Mouse (Mus musculus): Measurements from ENCODE around the gene Sdad1. TPM values are rescaled to one million over a fixed set of nuclear protein-coding genes. Genes with fewer than 3 reads are reported as not detected.

Gene Sdad1
- polyA plus RNA-seq, 1 experiment from 2014 or later = 59.4 TPM

- no peaks in the 10 kb centered on the region for H3K4me1 ChIP-seq
- no peaks in the 10 kb centered on the region for H3K9me3 ChIP-seq
- H3K27me3 ChIP-seq (ENCODE audit: poor library complexity, severe bottlenecking) = no peaks in the 10 kb centered on the region
- no peak for DNase-seq (ENCODE audit: extremely low spot score, low spot score)
- 90% methylated on average over 12 of the region's 12 CpGs for WGBS
- no peak overlapping the region for H3K4me3 ChIP-seq
- no peak overlapping the region for H3K27ac ChIP-seq
- no peaks in the 10 kb centered on the region for H3K36me3 ChIP-seq (replicated peaks)
Measured at GRCm38 (mm10) chr5:92331122-92331521, 20.8 kb upstream of the Sdad1 start.

- H3K4me3 ChIP-seq = no peak within 1 kb of the TSS
- no peak for DNase-seq (ENCODE audit: extremely low spot score, low spot score)
- H3K9me3 ChIP-seq = no peaks in the 10 kb centered on the region
- H3K36me3 ChIP-seq (replicated peaks) = no peaks in the 10 kb centered on the region
- WGBS = 91% methylated on average over 7 of the region's 7 CpGs
- no peak within 1 kb of the TSS for H3K27ac ChIP-seq
- no peaks in the 10 kb centered on the region for H3K27me3 ChIP-seq (ENCODE audit: poor library complexity, severe bottlenecking)
- no peaks in the 10 kb centered on the region for H3K4me1 ChIP-seq
Measured at GRCm38 (mm10) chr5:92327929-92328328, 17.6 kb upstream of the Sdad1 start, which contains the start of gene Cxcl9. TSS of gene Cxcl9 (minus strand) at chr5:92328079.

- Histone ChIP-seq H3K27me3 (ENCODE audit: poor library complexity, severe bottlenecking) (no peaks in the 10 kb centered on the region), H3K27ac (no peak overlapping the region), H3K4me3 (no peak overlapping the region), H3K36me3 (replicated peaks) (no peaks in the 10 kb centered on the region), H3K4me1 (no peaks in the 10 kb centered on the region), H3K9me3 (no peaks in the 10 kb centered on the region)
- no peak for DNase-seq (ENCODE audit: extremely low spot score, low spot score)
- WGBS = 87% methylated on average over 6 of the region's 6 CpGs
Measured at GRCm38 (mm10) chr5:92327367-92327766, 17.1 kb upstream of the Sdad1 start.

GRCm38 (mm10) chr5:92323264-92323663 is 13.0 kb upstream of the Sdad1 start:
- Histone ChIP-seq H3K4me3 (no peak overlapping the region), H3K9me3 (no peaks in the 10 kb centered on the region), H3K36me3 (replicated peaks) (no peaks in the 10 kb centered on the region), H3K27ac (no peak overlapping the region), H3K27me3 (ENCODE audit: poor library complexity, severe bottlenecking) (no peaks in the 10 kb centered on the region), H3K4me1 (no peaks in the 10 kb centered on the region)
- WGBS = 91% methylated on average over 5 of the region's 5 CpGs
- no peak for DNase-seq (ENCODE audit: extremely low spot score, low spot score)

- H3K27ac ChIP-seq = no peak overlapping the region
- H3K36me3 ChIP-seq (replicated peaks) = no peaks in the 10 kb centered on the region
- H3K4me1 ChIP-seq = no peaks in the 10 kb centered on the region
- H3K27me3 ChIP-seq (ENCODE audit: poor library complexity, severe bottlenecking) = no peaks in the 10 kb centered on the region
- no peak for DNase-seq (ENCODE audit: extremely low spot score, low spot score)
- WGBS = 89% methylated on average over 4 of the region's 4 CpGs
- H3K9me3 ChIP-seq = no peaks in the 10 kb centered on the region
- no peak overlapping the region for H3K4me3 ChIP-seq
Measured at GRCm38 (mm10) chr5:92322612-92323011, 12.3 kb upstream of the Sdad1 start.

GRCm38 (mm10) chr5:92321631-92322400 is 11.5 kb upstream of the Sdad1 start:
- DNase-seq (ENCODE audit: extremely low spot score, low spot score) = no peak
- WGBS = 77% methylated on average over 8 of the region's 8 CpGs
- Histone ChIP-seq H3K4me1 (no peaks in the 10 kb centered on the region), H3K27ac (no peak overlapping the region), H3K4me3 (no peak overlapping the region), H3K36me3 (replicated peaks) (no peaks in the 10 kb centered on the region), H3K27me3 (ENCODE audit: poor library complexity, severe bottlenecking) (no peaks in the 10 kb centered on the region), H3K9me3 (no peaks in the 10 kb centered on the region)

- WGBS = 96% methylated on average over 14 of the region's 14 CpGs
- no peak for DNase-seq (ENCODE audit: extremely low spot score, low spot score)
- no peaks in the 10 kb centered on the region for H3K9me3 ChIP-seq
Measured at GRCm38 (mm10) chr5:92318596-92318995, 8.3 kb upstream of the Sdad1 start.

GRCm38 (mm10) chr5:92318119-92318518 is 7.8 kb upstream of the Sdad1 start:
- Histone ChIP-seq H3K27me3 (ENCODE audit: poor library complexity, severe bottlenecking) (no peaks in the 10 kb centered on the region), H3K4me1 (no peaks in the 10 kb centered on the region), H3K27ac (no peak overlapping the region), H3K36me3 (replicated peaks) (no peaks in the 10 kb centered on the region), H3K4me3 (no peak overlapping the region), H3K9me3 (no peaks in the 10 kb centered on the region)
- WGBS = 91% methylated on average over 7 of the region's 7 CpGs
- DNase-seq (ENCODE audit: extremely low spot score, low spot score) = no peak

More at GRCm38 (mm10) chr5:92318596-92318995, 8.3 kb upstream of the Sdad1 start:
- H3K27me3 ChIP-seq (ENCODE audit: poor library complexity, severe bottlenecking) = no peaks in the 10 kb centered on the region
- H3K27ac ChIP-seq = no peak overlapping the region
- no peak overlapping the region for H3K4me3 ChIP-seq
- no peaks in the 10 kb centered on the region for H3K36me3 ChIP-seq (replicated peaks)
- no peaks in the 10 kb centered on the region for H3K4me1 ChIP-seq

GRCm38 (mm10) chr5:92313776-92314175 is 3.5 kb upstream of the Sdad1 start:
- H3K9me3 ChIP-seq = no peaks in the 10 kb centered on the region
- no peaks in the 10 kb centered on the region for H3K27me3 ChIP-seq (ENCODE audit: poor library complexity, severe bottlenecking)
- DNase-seq (ENCODE audit: extremely low spot score, low spot score) = no peak
- 87% methylated on average over 7 of the region's 7 CpGs for WGBS
- H3K36me3 ChIP-seq (replicated peaks) = no peaks in the 10 kb centered on the region
- H3K4me3 ChIP-seq = no peak overlapping the region
- peaks cover 14% of the 10 kb centered on the region for H3K4me1 ChIP-seq
- no peak overlapping the region for H3K27ac ChIP-seq

GRCm38 (mm10) chr5:92312046-92312715 is 1.9 kb upstream of the Sdad1 start:
- Histone ChIP-seq H3K36me3 (replicated peaks) (peaks cover 3% of the 10 kb centered on the region), H3K9me3 (no peaks in the 10 kb centered on the region), H3K4me1 (peaks cover 23% of the 10 kb centered on the region), H3K27me3 (ENCODE audit: poor library complexity, severe bottlenecking) (no peaks in the 10 kb centered on the region), H3K27ac (no peak overlapping the region), H3K4me3 (no peak overlapping the region)
- WGBS = 14% methylated on average over 13 of the region's 13 CpGs
- peak; percentile 69 for DNase-seq (ENCODE audit: extremely low spot score, low spot score)

- no peaks in the 10 kb centered on the region for H3K27me3 ChIP-seq (ENCODE audit: poor library complexity, severe bottlenecking)
- peaks cover 82% of the 10 kb centered on the region for H3K36me3 ChIP-seq (replicated peaks)
- H3K9me3 ChIP-seq = no peaks in the 10 kb centered on the region
- 90% methylated on average over 3 of the region's 3 CpGs for WGBS
- peaks cover 13% of the 10 kb centered on the region for H3K4me1 ChIP-seq
- no peak overlapping the region for H3K27ac ChIP-seq
- no peak overlapping the region for H3K4me3 ChIP-seq
- DNase-seq (ENCODE audit: extremely low spot score, low spot score) = no peak
Measured at GRCm38 (mm10) chr5:92304291-92304690, 6.0 kb downstream of the Sdad1 start.

GRCm38 (mm10) chr5:92302149-92302840 is 8.0 kb downstream of the Sdad1 start:
- 94% methylated on average over 13 of the region's 13 CpGs for WGBS
- no peak for DNase-seq (ENCODE audit: extremely low spot score, low spot score)
- H3K27ac ChIP-seq = no peak overlapping the region
- H3K4me1 ChIP-seq = no peaks in the 10 kb centered on the region
- no peak overlapping the region for H3K4me3 ChIP-seq
- H3K27me3 ChIP-seq (ENCODE audit: poor library complexity, severe bottlenecking) = no peaks in the 10 kb centered on the region
- peaks cover 98% of the 10 kb centered on the region for H3K36me3 ChIP-seq (replicated peaks)
- H3K9me3 ChIP-seq = no peaks in the 10 kb centered on the region

GRCm38 (mm10) chr5:92294525-92294924 is 15.8 kb downstream of the Sdad1 start:
- no peak overlapping the region for H3K4me3 ChIP-seq
- no peaks in the 10 kb centered on the region for H3K4me1 ChIP-seq
- no peak overlapping the region for H3K27ac ChIP-seq
- DNase-seq (ENCODE audit: extremely low spot score, low spot score) = no peak
- H3K9me3 ChIP-seq = no peaks in the 10 kb centered on the region
- H3K27me3 ChIP-seq (ENCODE audit: poor library complexity, severe bottlenecking) = no peaks in the 10 kb centered on the region
- 90% methylated on average over 2 of the region's 2 CpGs for WGBS
- peaks cover 98% of the 10 kb centered on the region for H3K36me3 ChIP-seq (replicated peaks)
